Comparison of ENCODE assay signal across 19 mouse cellular contexts in genomic region chr10:44601550-44601949, GRCm38 (mm10).
DNase-seq lines count a peak whose midpoint lies in the region.
"Had no signal": no experiment of that assay in that cellular context is flagged by ENCODE, and none has a peak within 500 bp of the region (broad histone marks: within the 10 kb centered on the region; RNA-seq: fewer than 3 reads in every experiment).

No protein-coding gene starts in this region.

- H3K9me3 ChIP-seq in limb, embryonic 10.5 days (replicated peaks) = no peaks in the 10 kb centered on the region
- H3K9me3 ChIP-seq: embryonic facial prominence, embryonic 12.5 days; forebrain, embryonic 12.5 days; heart, embryonic 13.5 days; hindbrain, embryonic 15.5 days had no signal

- no peak overlapping the region for H3K4me3 ChIP-seq in brown adipose tissue, adult 24 weeks (ENCODE audit: insufficient read depth, low read depth, low read length)
- no peak overlapping the region for H3K4me3 ChIP-seq in limb, embryonic 10.5 days
- H3K4me3 ChIP-seq: embryonic facial prominence, embryonic 12.5 days; forebrain, embryonic 12.5 days; heart, embryonic 13.5 days; hindbrain, embryonic 15.5 days had no signal

- peak; percentile 17 for DNase-seq in embryo, embryonic 10 days (ENCODE audit: low spot score)
- no peak for DNase-seq in embryo, embryonic 9.5 days (ENCODE audit: extremely low spot score)
- no peak for DNase-seq in limb, embryonic 10.5 days (ENCODE audit: low spot score)
- peak; percentile 40 for DNase-seq in splenic B cell, adult 2 months (ENCODE audit: low read depth, low spot score)
- no peak for DNase-seq in adrenal gland, adult 8-10 months
- no peak for DNase-seq in testis, postnatal 10 days (ENCODE audit: low spot score)
- DNase-seq: adrenal gland, postnatal 25 days; B cell, adult 2 months; cerebellum, adult 11 months; cerebellum, adult 9-10 months; cerebellum, postnatal 25 days; gastrocnemius, postnatal 10 days; heart, postnatal 36 days had no signal

- H3K27me3 ChIP-seq in limb, embryonic 10.5 days (ENCODE audit: low read depth, poor library complexity, severe bottlenecking) = no peaks in the 10 kb centered on the region; the same call in 1 of the 2 replicates
- H3K27me3 ChIP-seq in splenic B cell, adult 2 months (ENCODE audit: control insufficient read depth, insufficient read depth, low read length, poor library complexity, severe bottlenecking) = no peaks in the 10 kb centered on the region
- H3K27me3 ChIP-seq: embryonic facial prominence, embryonic 12.5 days; forebrain, embryonic 12.5 days; heart, embryonic 13.5 days; hindbrain, embryonic 15.5 days; Patski had no signal

- peak overlapping the region; percentile 63 for H3K27ac ChIP-seq in brown adipose tissue, adult 24 weeks (replicated peaks; ENCODE audit: low read depth, low read length)
- H3K27ac ChIP-seq in limb, embryonic 10.5 days = peak overlapping the region; percentile 64; the same call in 1 of the 2 replicates
- H3K27ac ChIP-seq: embryonic facial prominence, embryonic 12.5 days; forebrain, embryonic 12.5 days; heart, embryonic 13.5 days; hindbrain, embryonic 15.5 days had no signal

- WGBS in limb, embryonic 10.5 days = 58% methylated on average over 10 of the region's 10 CpGs

- H3K36me3 ChIP-seq in limb, embryonic 10.5 days = no peaks in the 10 kb centered on the region
- H3K36me3 ChIP-seq in splenic B cell, adult 2 months (ENCODE audit: control insufficient read depth, insufficient read depth, low read length, poor library complexity, severe bottlenecking) = no peaks in the 10 kb centered on the region
- H3K36me3 ChIP-seq: embryonic facial prominence, embryonic 12.5 days; forebrain, embryonic 12.5 days; heart, embryonic 13.5 days; hindbrain, embryonic 15.5 days had no signal

- H3K4me1 ChIP-seq in brown adipose tissue, adult 24 weeks (ENCODE audit: control insufficient read depth, insufficient read depth, insufficient read length, low read length) = no peaks in the 10 kb centered on the region
- H3K4me1 ChIP-seq in limb, embryonic 10.5 days = peaks cover 52% of the 10 kb centered on the region
- H3K4me1 ChIP-seq: forebrain, embryonic 12.5 days; heart, embryonic 13.5 days; hindbrain, embryonic 15.5 days had no signal

Comparison
In these comparisons a context has a peak if more than half of its experiments do, and no peak if none do; other contexts are left out.
1. DNase-seq: peak in embryo, embryonic 10 days (single experiment) and splenic B cell, adult 2 months (single experiment); none in embryo, embryonic 9.5 days (single experiment), limb, embryonic 10.5 days (single experiment), adrenal gland, adult 8-10 months (single experiment) and testis, postnatal 10 days (single experiment).